ENCODE assay signal across 21 mouse cellular contexts in genomic region chr11:79756305-79756846, GRCm38 (mm10).
DNase-seq lines count a peak whose midpoint lies in the region; ATAC-seq and TF ChIP-seq lines count a peak whose summit lies in the region.
"Had no signal": no experiment of that assay in that cellular context is flagged by ENCODE, and none has a peak within 500 bp of the region (broad histone marks: within the 10 kb centered on the region; RNA-seq: fewer than 3 reads in every experiment).

No protein-coding gene starts in this region.

- H3K36me3 ChIP-seq in kidney, adult 2 months (ENCODE audit: control insufficient read depth, insufficient read depth, low read length) = no peaks in the 10 kb centered on the region
- H3K36me3 ChIP-seq in kidney, embryonic 14.5 days (ENCODE audit: control insufficient read depth, insufficient read depth, low read length) = no peaks in the 10 kb centered on the region
- no peaks in the 10 kb centered on the region for H3K36me3 ChIP-seq in myocyte (ENCODE audit: control insufficient read depth, insufficient read depth)
- H3K36me3 ChIP-seq: forebrain, embryonic 10.5 days; hindbrain, embryonic 10.5 days; hindbrain, embryonic 13.5 days; intestine, embryonic 15.5 days had no signal

- H3K79me2 ChIP-seq in myocyte (ENCODE audit: control insufficient read depth, insufficient read depth) = no peaks in the 10 kb centered on the region

- peak; percentile 6 for DNase-seq in adrenal gland, postnatal 14 days
- no peak for DNase-seq in adrenal gland, postnatal 4 days (ENCODE audit: low spot score in 2 of 2)
- DNase-seq in kidney, adult 2 months = no peak
- DNase-seq in left cerebral cortex, adult 11 months (ENCODE audit: low spot score) = no peak
- DNase-seq: adrenal gland, adult 2 months; adrenal gland, postnatal 25 days; cerebellum, adult 18-20 months; cerebellum, adult 9-10 months; cerebellum, postnatal 14 days; gastrocnemius, postnatal 36 days; heart, postnatal 36 days had no signal

- H3K27me3 ChIP-seq in kidney, adult 2 months (replicated peaks; ENCODE audit: control insufficient read depth, insufficient read depth, low read length) = no peaks in the 10 kb centered on the region
- H3K27me3 ChIP-seq in kidney, embryonic 14.5 days (ENCODE audit: control insufficient read depth, insufficient read depth, low read length) = no peaks in the 10 kb centered on the region
- H3K27me3 ChIP-seq in myocyte (ENCODE audit: control insufficient read depth, insufficient read depth, insufficient read length) = no peaks in the 10 kb centered on the region
- H3K27me3 ChIP-seq: forebrain, embryonic 13.5 days; hindbrain, embryonic 13.5 days; intestine, embryonic 15.5 days had no signal

- H3K4me1 ChIP-seq in kidney, adult 2 months (ENCODE audit: control insufficient read depth, insufficient read depth, low read length) = peaks cover 11% of the 10 kb centered on the region
- H3K4me1 ChIP-seq in kidney, embryonic 14.5 days (ENCODE audit: control insufficient read depth, insufficient read depth, low read length) = peaks cover 12% of the 10 kb centered on the region; the same call in 1 of the 2 replicates
- H3K4me1 ChIP-seq: forebrain, embryonic 13.5 days had no signal

- no peak overlapping the region for H3K9ac ChIP-seq in kidney, embryonic 14.5 days (ENCODE audit: low read depth, low read length)
- H3K9ac ChIP-seq: forebrain, embryonic 13.5 days; hindbrain, embryonic 13.5 days; intestine, embryonic 15.5 days had no signal

- H3K4me2 ChIP-seq in kidney, embryonic 14.5 days (replicated peaks; ENCODE audit: low read depth, low read length) = no peak overlapping the region
- peak overlapping the region; percentile 53 for H3K4me2 ChIP-seq in myocyte (ENCODE audit: low read depth)
- H3K4me2 ChIP-seq: forebrain, embryonic 13.5 days; heart, embryonic 11.5 days; hindbrain, embryonic 13.5 days; intestine, embryonic 15.5 days had no signal

- no peak for TF ChIP-seq CTCF in kidney, adult 2 months (conservative IDR thresholded peaks at IDR 0.05; ENCODE audit: insufficient read depth, insufficient read length, low read depth, low read length)

- no peak for TF ChIP-seq POLR2A in kidney, adult 2 months (IDR thresholded peaks at IDR 0.05; ENCODE audit: low read depth, low read length)
- TF ChIP-seq POLR2A in myocyte (IDR thresholded peaks at IDR 0.05; ENCODE audit: insufficient read length, low read depth) = no peak

- peak overlapping the region; percentile 57 for H3K27ac ChIP-seq in kidney, adult 2 months (ENCODE audit: insufficient read depth, low read depth, low read length)
- H3K27ac ChIP-seq in kidney, embryonic 14.5 days (ENCODE audit: low read depth, low read length) = no peak overlapping the region
- H3K27ac ChIP-seq: forebrain, embryonic 10.5 days; forebrain, embryonic 13.5 days; hindbrain, embryonic 10.5 days; hindbrain, embryonic 13.5 days; intestine, embryonic 15.5 days had no signal

- H3K9me3 ChIP-seq in kidney, embryonic 14.5 days (ENCODE audit: control insufficient read depth, low read length) = no peaks in the 10 kb centered on the region
- H3K9me3 ChIP-seq: forebrain, embryonic 10.5 days; forebrain, embryonic 13.5 days; hindbrain, embryonic 10.5 days; hindbrain, embryonic 13.5 days; intestine, embryonic 15.5 days had no signal

- no peak overlapping the region for H3ac ChIP-seq in myocyte (ENCODE audit: control insufficient read depth, insufficient read length)

- no peak overlapping the region for H3K4me3 ChIP-seq in kidney, adult 2 months (ENCODE audit: insufficient read depth, low read depth, low read length)
- no peak overlapping the region for H3K4me3 ChIP-seq in kidney, embryonic 14.5 days (ENCODE audit: low read length)
- H3K4me3 ChIP-seq in myocyte = no peak overlapping the region
- H3K4me3 ChIP-seq: forebrain, embryonic 10.5 days; forebrain, embryonic 13.5 days; hindbrain, embryonic 10.5 days; hindbrain, embryonic 13.5 days; intestine, embryonic 15.5 days had no signal

- no peak for ATAC-seq in kidney, embryonic 14.5 days (ENCODE audit: low FRiP score, low TSS enrichment)
- ATAC-seq: forebrain, embryonic 13.5 days; forebrain, embryonic 16.5 days; hindbrain, embryonic 16.5 days; intestine, embryonic 15.5 days had no signal

- 83% methylated on average over 9 of the region's 9 CpGs for WGBS in kidney, adult 2 months
- 84% methylated on average over 9 of the region's 9 CpGs for WGBS in kidney, embryonic 14.5 days

TF ChIP-seq in myocyte, 11 proteins besides CTCF, POLR2A, EP300 and RAD21:
- TF ChIP-seq USF1 (IDR thresholded peaks at IDR 0.05; ENCODE audit: low read depth) (peak; percentile 51), POLR2AphosphoS2 (IDR thresholded peaks at IDR 0.05; ENCODE audit: insufficient read length, low read depth) (no peak)
